12 mouse cellular contexts compared by ENCODE assay signal in the genomic region with DNA sequence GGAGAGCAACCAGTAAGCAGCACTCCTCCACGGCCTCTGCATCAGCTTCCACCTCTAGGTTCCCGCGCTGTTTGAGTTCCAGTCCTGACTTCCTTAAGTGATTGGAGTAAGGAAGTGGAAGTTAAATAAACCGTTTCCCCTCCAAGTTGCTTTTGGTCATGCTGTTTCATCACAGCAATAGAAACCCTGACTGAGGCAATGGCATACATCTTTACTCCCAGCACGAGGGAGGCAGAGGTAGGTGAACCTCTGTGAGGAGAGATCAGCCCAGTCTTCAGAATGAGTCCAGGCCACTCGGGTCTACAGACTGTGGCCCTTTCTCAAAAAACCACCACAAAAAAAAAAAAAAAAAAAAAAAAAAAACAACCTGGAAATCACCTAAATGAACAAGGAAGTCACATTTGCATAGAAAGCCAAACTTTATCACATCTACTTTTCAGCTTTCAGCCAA. TPM values are rescaled to one million over a fixed set of nuclear protein-coding genes. Genes with fewer than 3 reads are reported as not detected.
A peak's percentile ranks its signal among the peaks of the same experiment; 100 is the strongest.
DNase-seq lines count a peak whose midpoint lies in the region; ATAC-seq and TF ChIP-seq lines count a peak whose summit lies in the region.
"Had no signal": no experiment of that assay in that cellular context is flagged by ENCODE, and none has a peak within 500 bp of the region (broad histone marks: within the 10 kb centered on the region; RNA-seq: fewer than 3 reads in every experiment).

No protein-coding gene starts in this region.

- no peak overlapping the region for H3K9ac ChIP-seq in forebrain, embryonic 12.5 days
- H3K9ac ChIP-seq: liver, embryonic 13.5 days had no signal

- H3K36me3 ChIP-seq in kidney, adult 2 months (ENCODE audit: control insufficient read depth, insufficient read depth, low read length): no peaks in the 10 kb centered on the region
- no peaks in the 10 kb centered on the region for H3K36me3 ChIP-seq in forebrain, embryonic 12.5 days (replicated peaks)
- H3K36me3 ChIP-seq: liver, embryonic 13.5 days had no signal

- no peak for TF ChIP-seq POLR2A in kidney, adult 2 months (IDR thresholded peaks at IDR 0.05; ENCODE audit: low read depth, low read length)

- no peaks in the 10 kb centered on the region for H3K9me3 ChIP-seq in forebrain, embryonic 12.5 days
- H3K9me3 ChIP-seq: liver, embryonic 13.5 days; midbrain, embryonic 10.5 days had no signal

- WGBS in kidney, adult 2 months: 45% methylated on average over 6 of the region's 6 CpGs
- WGBS in forebrain, embryonic 12.5 days: 82% methylated on average over 6 of the region's 6 CpGs

- H3K4me1 ChIP-seq in kidney, adult 2 months (ENCODE audit: control insufficient read depth, insufficient read depth, low read length): peaks cover 22% of the 10 kb centered on the region
- peaks cover 10% of the 10 kb centered on the region for H3K4me1 ChIP-seq in forebrain, embryonic 12.5 days

- TF ChIP-seq CTCF in kidney, adult 2 months (conservative IDR thresholded peaks at IDR 0.05; ENCODE audit: insufficient read depth, insufficient read length, low read depth, low read length): no peak

- ATAC-seq in common myeloid progenitor, adult 5-6 weeks (replicated peaks; ENCODE audit: low read depth, poor library complexity, severe bottlenecking): peak; percentile 32; the same call in 1 of the 2 replicates
- ATAC-seq in megakaryocyte, adult 5-6 weeks (ENCODE audit: poor library complexity, severe bottlenecking): peak; percentile 91
- no peak for ATAC-seq in forebrain, embryonic 12.5 days (ENCODE audit: low FRiP score)
- ATAC-seq: inflammation-experienced regulatory T-cells, adult 6 months had no signal

- H3K27ac ChIP-seq in kidney, adult 2 months (ENCODE audit: insufficient read depth, low read depth, low read length): peak overlapping the region; percentile 35; the same call in 1 of the 2 replicates
- H3K27ac ChIP-seq in forebrain, embryonic 12.5 days: no peak overlapping the region
- H3K27ac ChIP-seq: liver, embryonic 13.5 days had no signal

- DNase-seq in kidney, adult 2 months: peak; percentile 19
- no peak for DNase-seq in kidney, adult 9 months
- peak; percentile 15 for DNase-seq in CD4-positive helper T cell, adult 2 months (ENCODE audit: low read depth, low spot score)
- no peak for DNase-seq in ovary, postnatal 10 days (ENCODE audit: low spot score)
- no peak for DNase-seq in kidney, postnatal 4 days
- DNase-seq: liver, embryonic 13.5 days; right cerebral cortex, adult 18-20 months had no signal

- no peak overlapping the region for H3K4me3 ChIP-seq in kidney, adult 2 months (ENCODE audit: insufficient read depth, low read depth, low read length)
- no peak overlapping the region for H3K4me3 ChIP-seq in forebrain, embryonic 12.5 days (replicated peaks)
- H3K4me3 ChIP-seq: liver, embryonic 13.5 days; midbrain, embryonic 10.5 days had no signal

- no peak overlapping the region for H3K4me2 ChIP-seq in forebrain, embryonic 12.5 days
- H3K4me2 ChIP-seq: liver, embryonic 13.5 days had no signal

- H3K27me3 ChIP-seq in kidney, adult 2 months (replicated peaks; ENCODE audit: control insufficient read depth, insufficient read depth, low read length): no peaks in the 10 kb centered on the region
- no peaks in the 10 kb centered on the region for H3K27me3 ChIP-seq in forebrain, embryonic 12.5 days
- H3K27me3 ChIP-seq: liver, embryonic 13.5 days had no signal

RNA-seq across cellular contexts. Expression of a gene that starts 7.4 kb away (rescaled TPM):
- 0.11 and 0.15 TPM in 2 replicates for polyA plus RNA-seq in kidney, adult 2 months (2012; rRNA removed)
- total RNA-seq in common myeloid progenitor, adult 5-6 weeks (2017): 0.46 and 2.0 TPM in 2 replicates
- total RNA-seq in megakaryocyte, adult 5-6 weeks (2015): 0.34 TPM in 1 of 2 replicates, not detected in the other
- total RNA-seq in megakaryocyte, adult 5-6 weeks (2017): 0.16 and 0.48 TPM in 2 replicates
- 1.7 and 3.5 TPM in 2 replicates for polyA plus RNA-seq in forebrain, embryonic 12.5 days (2016; fragmentation: Nextera tagmentation; extraction: Ambion mirVana)

RNA-seq across cellular contexts. Expression of a gene that starts 11.0 kb away (rescaled TPM):
- 40.8 and 46.3 TPM in 2 replicates for polyA plus RNA-seq in kidney, adult 2 months (2012; rRNA removed)
- total RNA-seq in common myeloid progenitor, adult 5-6 weeks (2017): 31.0 and 45.5 TPM in 2 replicates
- 79.7 and 92.9 TPM in 2 replicates for total RNA-seq in megakaryocyte, adult 5-6 weeks (2015)
- 114 and 117 TPM in 2 replicates for total RNA-seq in megakaryocyte, adult 5-6 weeks (2017)
- polyA plus RNA-seq in forebrain, embryonic 12.5 days (2016; fragmentation: Nextera tagmentation; extraction: Ambion mirVana): 55.5 and 56.0 TPM in 2 replicates

RNA-seq across cellular contexts. Expression of a gene that starts 39.0 kb away (rescaled TPM):
- polyA plus RNA-seq in kidney, adult 2 months (2012; rRNA removed): 3.2 and 5.5 TPM in 2 replicates
- 302 and 344 TPM in 2 replicates for total RNA-seq in common myeloid progenitor, adult 5-6 weeks (2017)
- 132 and 155 TPM in 2 replicates for total RNA-seq in megakaryocyte, adult 5-6 weeks (2015)
- total RNA-seq in megakaryocyte, adult 5-6 weeks (2017): 163 and 193 TPM in 2 replicates
- polyA plus RNA-seq in forebrain, embryonic 12.5 days (2016; fragmentation: Nextera tagmentation; extraction: Ambion mirVana): 252 and 254 TPM in 2 replicates

Comparison
In these comparisons a context has a peak if more than half of its experiments do, and no peak if none do; other contexts are left out.
1. DNase-seq: peak in kidney, adult 2 months (single experiment) and CD4-positive helper T cell, adult 2 months (single experiment); none in kidney, adult 9 months (single experiment), ovary, postnatal 10 days (single experiment) and kidney, postnatal 4 days (0 of 2).